Mouse (Mus musculus): ENCODE measurements around the gene Olfr574.

GRCm38 (mm10) chr7:102958593-102958992 lies 10.3 kb downstream of the Olfr574 start, which contains the start of gene Olfr575:
- TF ChIP-seq CTCF (IDR thresholded peaks at IDR 0.05; ENCODE audit: extremely low read depth, insufficient read depth, insufficient read length, insufficient replicate concordance): no peak
- TF ChIP-seq POLR2A (IDR thresholded peaks at IDR 0.05; ENCODE audit: low read depth, low read length): no peak

Measured in spleen, adult 2 months (tissue).